Mouse (Mus musculus): ENCODE measurements at regions not wholly inside any gene's neighbourhood (a gene's known extent, or its start where the extent isn't known, plus 50 kb on each side); places are given as distances from the start of the nearest gene placed in this dataset.

DNA sequence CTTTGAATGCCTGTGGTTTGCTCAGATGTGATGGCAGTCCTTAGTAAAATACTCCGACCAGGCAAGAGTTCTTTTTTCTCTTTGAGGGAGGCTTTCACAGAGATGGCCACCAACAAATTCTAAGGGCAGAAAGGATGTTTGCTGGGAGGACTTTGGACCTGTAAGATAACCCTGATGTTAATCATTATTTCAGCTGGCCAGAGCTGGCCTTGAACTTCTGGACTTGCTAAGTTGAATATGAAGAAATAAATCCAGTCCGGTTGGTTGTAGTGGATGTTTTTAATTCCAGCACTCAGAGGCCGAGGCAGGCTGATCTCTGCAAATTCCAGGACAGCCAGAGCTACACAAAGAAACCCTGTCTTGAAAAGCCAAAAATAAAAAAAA, 222.9 kb upstream of the Klf3 start:
- Histone ChIP-seq H3K36me3 (replicated peaks in 1 of 2; ENCODE audit: control insufficient read depth in 1 of 2, insufficient read depth in 1 of 2, low read length in 1 of 2) (no peaks in the 10 kb centered on the region), H3K27me3 (replicated peaks) (peaks cover 3% of the 10 kb centered on the region), H3K4me3 (replicated peaks in 1 of 3; ENCODE audit: low read depth in 2 of 3, low read length in 2 of 3, poor library complexity in 1 of 3) (no peak overlapping the region), H3K27ac (ENCODE audit: insufficient read depth, low read depth) (no peak overlapping the region), H3K4me1 (ENCODE audit: control insufficient read depth in 1 of 2, insufficient read depth in 2 of 2) (peaks cover 0 to 10% of the 10 kb centered on the region in 2 experiments; a peak in 2 of 4 replicates), H3K79me2 (replicated peaks; ENCODE audit: control insufficient read depth, extremely low read depth, insufficient read depth, poor library complexity, severe bottlenecking) (no peaks in the 10 kb centered on the region), H3K9me3 (replicated peaks; ENCODE audit: low read length) (no peaks in the 10 kb centered on the region), H3K9ac (ENCODE audit: insufficient read depth, low read depth) (no peak overlapping the region), H3K4me2 (ENCODE audit: insufficient read depth, low read depth, poor library complexity, severe bottlenecking) (no peak overlapping the region)
- in situ Hi-C loops (cut with MboI; ENCODE audit: low pct_ligation_motif_present, low pct_unique_long_range_greater_than_20kb, low sequenced_read_pairs) (no loop called here), dilution Hi-C loops (cut with MboI; ENCODE audit: extremely low pct_ligation_motif_present, extremely low pct_unique_long_range_greater_than_20kb, low sequenced_read_pairs) (no loop called here)
- no peak for DNase-seq (ENCODE audit: extremely low read depth)
- TF ChIP-seq HCFC1 (IDR thresholded peaks at IDR 0.05; ENCODE audit: low read depth, low read length) (no peak), SIN3A (IDR thresholded peaks at IDR 0.05; ENCODE audit: low read length) (no peak), CHD2 (IDR thresholded peaks at IDR 0.05; ENCODE audit: low read length) (no peak), GABPA (IDR thresholded peaks at IDR 0.05; ENCODE audit: insufficient replicate concordance, low read depth, low read length) (no peak), NELFE (IDR thresholded peaks at IDR 0.05; ENCODE audit: low read depth, low read length) (no peak), CTCF (conservative IDR thresholded peaks at IDR 0.05 in 1 of 2, IDR thresholded peaks at IDR 0.05 in 1 of 2; ENCODE audit: low read depth in 2 of 2, low read length in 2 of 2) (no peak), MAZ (IDR thresholded peaks at IDR 0.05; ENCODE audit: low read depth, low read length) (no peak), ZC3H11A (IDR thresholded peaks at IDR 0.05; ENCODE audit: low read depth, low read length) (no peak), ZNF384 (IDR thresholded peaks at IDR 0.05; ENCODE audit: low read depth, low read length) (no peak)

DNA sequence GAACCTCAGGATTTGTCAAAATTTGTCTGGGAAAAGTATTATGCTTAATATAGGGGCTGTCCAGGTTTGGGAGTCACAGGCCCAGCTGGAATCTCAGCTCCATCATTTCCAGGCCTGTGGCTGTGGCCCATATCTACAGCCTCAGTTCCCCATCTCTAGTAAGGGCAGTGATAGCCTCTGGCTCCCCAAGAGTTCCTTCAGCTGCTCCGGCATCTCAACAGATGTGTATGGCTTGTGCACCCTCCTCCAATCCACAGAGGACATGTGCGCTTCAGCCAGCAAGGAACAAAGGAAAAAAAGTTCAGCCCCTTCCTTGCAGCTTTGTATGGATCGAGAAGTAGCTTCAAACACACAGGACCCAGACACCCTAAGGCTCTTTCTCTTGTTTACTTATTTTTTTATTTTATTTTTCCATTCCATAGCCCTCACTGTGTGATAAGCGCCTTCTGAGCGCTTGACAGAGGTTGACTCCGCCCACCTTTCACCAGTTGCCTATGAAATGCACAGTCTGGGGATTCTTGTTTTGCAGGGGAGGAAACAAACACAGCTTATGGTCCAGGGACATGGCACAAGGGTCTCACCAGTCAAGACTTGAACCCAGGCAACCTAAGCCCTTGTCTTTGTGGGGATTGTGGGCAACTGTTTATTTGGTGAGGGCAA, 222.3 kb upstream of the Klf3 start:
- no peak overlapping the region for H3K27ac ChIP-seq (ENCODE audit: insufficient read depth, low read depth)
- H3K4me1 ChIP-seq (ENCODE audit: control insufficient read depth in 1 of 2, insufficient read depth in 2 of 2), result peaks cover 0 to 10% of the 10 kb centered on the region in 2 experiments; a peak in 2 of 4 replicates
- H3K9me3 ChIP-seq (replicated peaks; ENCODE audit: low read length), result no peaks in the 10 kb centered on the region
- TF ChIP-seq KAT2A (IDR thresholded peaks at IDR 0.05; ENCODE audit: insufficient replicate concordance, low read length) (no peak), JUND (conservative IDR thresholded peaks at IDR 0.05; ENCODE audit: low read depth, low read length) (no peak), MAFK (IDR thresholded peaks at IDR 0.05; ENCODE audit: insufficient replicate concordance, low read length) (no peak), E2F4 (IDR thresholded peaks at IDR 0.05; ENCODE audit: insufficient replicate concordance, low read depth, low read length) (no peak), CHD2 (IDR thresholded peaks at IDR 0.05; ENCODE audit: low read length) (no peak), MAZ (IDR thresholded peaks at IDR 0.05; ENCODE audit: low read depth, low read length) (no peak), ZMIZ1 (IDR thresholded peaks at IDR 0.05; ENCODE audit: low read depth, low read length) (no peak), TBP (conservative IDR thresholded peaks at IDR 0.05; ENCODE audit: low read depth, low read length) (no peak)
- H3K4me3 ChIP-seq (replicated peaks in 1 of 3; ENCODE audit: low read depth in 2 of 3, low read length in 2 of 3, poor library complexity in 1 of 3), result no peak overlapping the region
- DNase-seq (ENCODE audit: extremely low read depth), result no peak
- no peaks in the 10 kb centered on the region for H3K79me2 ChIP-seq (replicated peaks; ENCODE audit: control insufficient read depth, extremely low read depth, insufficient read depth, poor library complexity, severe bottlenecking)
- in situ Hi-C loops (cut with MboI; ENCODE audit: low pct_ligation_motif_present, low pct_unique_long_range_greater_than_20kb, low sequenced_read_pairs) (no loop called here), dilution Hi-C loops (cut with MboI; ENCODE audit: extremely low pct_ligation_motif_present, extremely low pct_unique_long_range_greater_than_20kb, low sequenced_read_pairs) (no loop called here)
- H3K27me3 ChIP-seq (replicated peaks), result peaks cover under 1% of the 10 kb centered on the region
- H3K4me2 ChIP-seq (ENCODE audit: insufficient read depth, low read depth, poor library complexity, severe bottlenecking), result no peak overlapping the region
- no peaks in the 10 kb centered on the region for H3K36me3 ChIP-seq (replicated peaks in 1 of 2; ENCODE audit: control insufficient read depth in 1 of 2, insufficient read depth in 1 of 2, low read length in 1 of 2)
- H3K9ac ChIP-seq (ENCODE audit: insufficient read depth, low read depth), result no peak overlapping the region

All from CH12.LX (cell line).